Mouse (Mus musculus) MEL (cell line): ENCODE data around the gene Olfr1440.

Source experiments
- CHD2 ChIP-seq: IDR thresholded peaks from 2 replicates; pipeline ENCODE4 v1.6.1; 2011; ENCODE audit warnings: low read length, improper control_type of control experiment
- CTCF ChIP-seq, 3 experiments: IDR thresholded peaks in 2 of 3; conservative IDR thresholded peaks in 1 of 3; 2 replicates each; pipeline ENCODE4 v1.5.1; 2011 to 2012; ENCODE audit warnings: low read length in 3 of 3, low read depth in 2 of 3, mild to moderate bottlenecking in 2 of 3, improper control_type of control experiment in 1 of 3, inconsistent platforms in 1 of 3, mixed read lengths in 1 of 3, moderate library complexity in 1 of 3; ENCODE audit not compliant: control insufficient read depth in 1 of 3, insufficient read depth in 1 of 3, poor library complexity in 1 of 3, severe bottlenecking in 1 of 3
- E2F4 ChIP-seq: IDR thresholded peaks from 2 replicates; pipeline ENCODE4 v1.6.1; 2011; ENCODE audit warnings: low read depth, low read length, improper control_type of control experiment, borderline replicate concordance
- EP300 ChIP-seq, 2 experiments: IDR thresholded peaks; 2 replicates each; pipeline ENCODE4 v1.6.1; 2011; ENCODE audit warnings: improper control_type of control experiment in 2 of 2, low read length in 2 of 2, low read depth in 1 of 2, mild to moderate bottlenecking in 1 of 2
- GATA1 ChIP-seq: IDR thresholded peaks from 2 replicates; pipeline ENCODE4 v1.6.1; 2011; ENCODE audit warnings: low read depth, low read length, improper control_type of control experiment
- MAZ ChIP-seq: IDR thresholded peaks from 2 replicates; pipeline ENCODE4 v1.6.1; 2012; ENCODE audit warnings: low read depth, mild to moderate bottlenecking, inconsistent platforms, low read length, improper control_type of control experiment
- MYC ChIP-seq: IDR thresholded peaks from 2 replicates; pipeline ENCODE4 v1.6.1; 2011; ENCODE audit warnings: low read depth, mild to moderate bottlenecking, low read length, improper control_type of control experiment, moderate library complexity
- POLR2A ChIP-seq, 2 experiments: IDR thresholded peaks; 2 replicates each; pipeline ENCODE4 v1.6.1; 2011 to 2012; ENCODE audit warnings: low read length in 2 of 2, mild to moderate bottlenecking in 2 of 2, control low read depth in 1 of 2, improper control_type of control experiment in 1 of 2, low read depth in 1 of 2, moderate library complexity in 1 of 2; ENCODE audit not compliant: control insufficient read depth in 1 of 2, insufficient read depth in 1 of 2, poor library complexity in 1 of 2
- POLR2AphosphoS2 ChIP-seq: IDR thresholded peaks from 2 replicates; pipeline ENCODE4 v1.6.1; 2011; ENCODE audit warnings: low read length, improper control_type of control experiment
- POLR2AphosphoS5 ChIP-seq: IDR thresholded peaks from 2 replicates; pipeline ENCODE4 v1.6.1; 2012; ENCODE audit warnings: low read depth, borderline replicate concordance, mild to moderate bottlenecking, inconsistent platforms, low read length, moderate library complexity, mixed read lengths
- ZMIZ1 ChIP-seq: IDR thresholded peaks from 2 replicates; pipeline ENCODE4 v1.6.1; 2012; ENCODE audit warnings: low read depth, mild to moderate bottlenecking, inconsistent platforms, low read length, improper control_type of control experiment, moderate library complexity

- TF ChIP-seq CTCF (IDR thresholded peaks at IDR 0.05 in 2 of 3, conservative IDR thresholded peaks at IDR 0.05 in 1 of 3; ENCODE audit: control insufficient read depth in 1 of 3, insufficient read depth in 1 of 3, low read depth in 2 of 3, low read length in 3 of 3, poor library complexity in 1 of 3, severe bottlenecking in 1 of 3) (no peak), POLR2AphosphoS5 (no peak), MYC (no peak), CHD2 (no peak), EP300 (IDR thresholded peaks at IDR 0.05; ENCODE audit: low read depth in 1 of 2, low read length in 2 of 2) (no peak), MAZ (no peak), ZMIZ1 (no peak), POLR2A (IDR thresholded peaks at IDR 0.05; ENCODE audit: control insufficient read depth in 1 of 2, insufficient read depth in 1 of 2, low read depth in 1 of 2, low read length in 2 of 2, poor library complexity in 1 of 2) (no peak), POLR2AphosphoS2 (no peak), E2F4 (no peak), GATA1 (no peak)
Measured at GRCm38 (mm10) chr19:12435750-12436524, 48.9 kb downstream of the Olfr1440 start.
